Mouse (Mus musculus): Measurements from ENCODE around the gene H2al1h.
"Not testable (repeated sequence)": the region's sequence is repeated elsewhere in the genome, so short reads cannot be mapped to it uniquely, and the experiment has no call there.

H2al1h gene

DNA sequence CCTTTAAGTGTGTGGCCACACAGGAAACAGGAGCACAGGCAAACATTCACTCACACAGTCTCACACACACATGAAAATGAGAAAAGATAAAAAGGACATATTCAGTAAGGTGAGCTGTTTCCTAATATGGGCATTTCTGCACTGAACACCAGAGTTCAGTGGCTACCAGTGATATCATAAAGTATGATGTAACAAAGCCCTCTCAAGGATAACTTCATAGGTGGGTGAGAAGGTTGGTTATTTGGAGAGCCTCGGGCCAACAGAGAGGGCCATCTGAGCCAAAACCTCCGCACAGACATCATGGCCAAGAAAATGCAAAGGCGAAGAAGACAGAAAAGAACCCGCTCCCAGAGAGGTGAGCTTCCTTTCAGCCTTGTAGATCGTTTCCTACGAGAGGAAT lies at the start of gene H2al1h:
H2al1h (plus strand) TSS at position 301 of the 400 bp plus-strand sequence.
- DNase-seq (ENCODE audit: extremely low spot score): not testable (repeated sequence)

DNA sequence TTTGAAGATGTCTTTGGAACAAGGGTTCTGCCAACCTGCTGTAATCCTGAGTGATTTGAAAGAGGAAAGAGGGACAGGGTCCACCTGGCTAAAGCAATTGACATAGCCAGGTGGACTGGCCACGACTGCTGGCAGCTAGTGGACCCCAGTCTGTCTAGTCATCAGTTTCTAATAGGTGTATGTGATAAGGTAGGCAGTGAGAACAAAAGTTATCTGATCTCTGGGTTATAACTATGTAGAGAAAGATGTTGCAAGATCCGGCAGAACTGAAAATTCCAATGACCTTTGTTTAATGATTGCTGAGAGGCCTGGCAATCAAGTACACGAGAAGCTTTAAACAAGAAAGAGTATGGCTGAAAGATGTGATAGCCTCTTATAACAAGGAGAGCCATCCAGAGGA lies 48.1 kb upstream of the H2al1h start:
- DNase-seq (ENCODE audit: extremely low spot score): no peak

DNA sequence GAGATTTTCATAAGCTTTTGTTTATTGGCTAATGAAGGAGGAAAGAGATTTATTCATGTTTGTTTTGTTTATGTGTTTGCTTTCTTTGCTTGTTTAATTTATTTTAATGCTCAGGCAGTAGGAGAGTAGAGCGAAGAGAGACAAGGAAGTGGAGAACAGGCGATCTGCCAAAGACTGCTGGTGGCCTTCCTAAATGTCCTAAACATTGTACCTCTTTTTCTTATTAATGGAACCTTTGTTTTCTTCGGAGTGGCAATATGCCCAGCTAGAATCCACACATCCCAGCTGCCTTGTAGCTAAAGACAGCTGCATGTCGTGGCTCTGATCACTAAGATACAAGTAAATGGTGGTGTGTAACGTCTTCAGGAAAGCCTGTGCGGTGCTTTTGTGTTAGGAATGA lies 44.2 kb upstream of the H2al1h start:
- no peak for DNase-seq (ENCODE audit: extremely low spot score)

DNA sequence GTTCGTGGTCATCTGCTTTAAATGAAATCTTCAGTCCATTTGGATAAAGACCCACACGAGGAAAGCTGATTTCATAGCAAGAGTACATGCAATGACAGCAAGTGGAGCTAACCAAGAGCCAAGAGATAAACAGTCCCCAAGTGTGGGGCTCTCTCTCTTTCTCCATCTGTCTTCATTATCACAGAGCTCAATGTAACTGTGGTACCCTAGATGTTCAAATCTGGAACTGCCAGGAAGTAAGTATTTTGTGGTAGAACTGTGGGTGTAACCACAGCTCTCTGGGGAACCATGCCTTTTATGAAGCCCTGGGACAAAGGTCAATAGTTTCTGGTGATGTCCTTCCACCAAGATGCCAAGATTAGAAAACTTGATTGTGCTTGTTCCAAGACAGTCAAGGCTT lies 40.6 kb upstream of the H2al1h start:
- DNase-seq (ENCODE audit: extremely low spot score): no peak

DNA sequence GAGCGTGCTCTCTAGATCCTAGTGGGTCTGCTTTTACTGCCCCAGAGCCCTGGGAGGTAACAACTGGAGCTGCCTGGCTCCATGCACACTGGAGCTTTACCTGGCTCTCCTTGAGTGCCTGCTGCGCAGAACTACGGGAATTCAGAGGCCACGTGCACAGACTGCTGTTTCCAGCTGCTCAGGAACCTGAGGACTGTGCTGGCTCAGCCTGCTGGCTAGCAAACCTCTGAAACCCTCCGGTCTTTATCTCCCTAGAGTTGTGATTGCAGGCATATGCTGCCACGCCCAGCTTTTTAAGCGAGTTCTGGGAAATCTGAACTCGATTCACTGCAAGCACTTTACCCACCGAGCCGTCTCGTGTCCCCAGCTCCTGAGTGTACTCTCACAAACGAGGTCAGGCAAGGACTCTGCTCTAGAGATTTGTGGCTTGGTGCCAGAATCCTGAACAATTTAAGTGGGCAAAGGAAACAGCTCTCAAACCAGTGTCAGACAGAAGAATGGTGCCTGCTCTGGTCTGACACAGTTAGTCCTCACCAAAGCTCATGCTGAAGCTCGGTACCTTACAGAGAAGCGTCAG lies 32.9 kb upstream of the H2al1h start:
- DNase-seq (ENCODE audit: extremely low spot score): no peak

DNA sequence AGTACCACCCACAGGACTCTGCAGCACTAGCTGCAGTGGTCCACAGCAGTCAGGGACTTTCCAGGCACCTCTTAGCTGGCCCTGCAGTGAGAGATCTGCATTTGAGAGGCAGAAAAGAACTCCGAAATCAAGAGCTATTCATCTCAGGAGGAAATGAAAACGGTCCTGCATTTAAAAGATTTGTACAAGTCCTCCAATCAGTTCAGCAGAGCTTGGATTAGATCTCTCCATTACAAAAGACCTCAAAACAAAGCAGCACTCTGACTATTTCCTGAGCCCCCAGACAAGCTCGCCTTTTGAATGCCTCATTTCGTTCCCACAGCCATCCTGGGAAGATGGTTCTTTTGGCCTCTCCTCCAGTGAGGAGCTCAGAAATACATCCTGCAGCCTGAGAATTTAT lies 32.0 kb upstream of the H2al1h start:
- DNase-seq (ENCODE audit: extremely low spot score): no peak

DNA sequence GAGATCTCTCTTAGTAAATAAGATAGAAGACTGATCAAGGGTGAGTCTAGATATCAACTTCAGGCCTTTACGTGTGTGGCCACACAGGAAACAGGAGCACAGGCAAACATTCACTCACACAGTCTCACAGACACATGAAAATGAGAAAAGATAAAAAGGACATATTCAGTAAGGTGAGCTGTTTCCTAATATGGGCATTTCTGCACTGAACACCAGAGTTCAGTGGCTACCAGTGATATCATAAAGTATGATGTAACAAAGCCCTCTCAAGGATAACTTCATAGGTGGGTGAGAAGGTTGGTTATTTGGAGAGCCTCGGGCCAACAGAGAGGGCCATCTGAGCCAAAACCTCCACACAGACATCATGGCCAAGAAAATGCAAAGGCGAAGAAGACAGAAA lies 22.3 kb upstream of the H2al1h start, which contains the start of gene H2al1a:
H2al1a (plus strand) TSS at position 301 of the 400 bp plus-strand sequence.
- not testable (repeated sequence) for DNase-seq (ENCODE audit: extremely low spot score)

DNA sequence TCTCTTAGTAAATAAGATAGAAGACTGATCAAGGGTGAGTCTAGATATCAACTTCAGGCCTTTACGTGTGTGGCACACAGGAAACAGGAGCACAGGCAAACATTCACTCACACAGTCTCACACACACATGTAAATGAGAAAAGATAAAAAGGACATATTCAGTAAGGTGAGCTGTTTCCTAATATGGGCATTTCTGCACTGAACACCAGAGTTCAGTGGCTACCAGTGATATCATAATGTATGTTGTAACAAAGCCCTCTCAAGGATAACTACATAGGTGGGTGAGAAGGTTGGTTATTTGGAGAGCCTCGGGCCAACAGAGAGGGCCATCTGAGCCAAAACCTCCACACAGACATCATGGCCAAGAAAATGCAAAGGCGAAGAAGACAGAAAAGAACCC lies 19.2 kb upstream of the H2al1h start, which contains the start of gene H2al1b:
H2al1b (plus strand) TSS at position 301 of the 400 bp plus-strand sequence.
- not testable (repeated sequence) for DNase-seq (ENCODE audit: extremely low spot score)

DNA sequence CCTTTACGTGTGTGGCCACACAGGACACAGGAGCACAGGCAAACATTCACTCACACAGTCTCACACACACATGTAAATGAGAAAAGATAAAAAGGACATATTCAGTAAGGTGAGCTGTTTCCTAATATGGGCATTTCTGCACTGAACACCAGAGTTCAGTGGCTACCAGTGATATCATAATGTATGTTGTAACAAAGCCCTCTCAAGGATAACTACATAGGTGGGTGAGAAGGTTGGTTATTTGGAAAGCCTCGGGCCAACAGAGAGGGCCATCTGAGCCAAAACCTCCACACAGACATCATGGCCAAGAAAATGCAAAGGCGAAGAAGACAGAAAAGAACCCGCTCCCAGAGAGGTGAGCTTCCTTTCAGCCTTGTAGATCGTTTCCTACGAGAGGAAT lies 15.9 kb upstream of the H2al1h start, which contains the start of gene H2al1c:
H2al1c (plus strand) TSS at position 301 of the 400 bp plus-strand sequence.
- not testable (repeated sequence) for DNase-seq (ENCODE audit: extremely low spot score)

DNA sequence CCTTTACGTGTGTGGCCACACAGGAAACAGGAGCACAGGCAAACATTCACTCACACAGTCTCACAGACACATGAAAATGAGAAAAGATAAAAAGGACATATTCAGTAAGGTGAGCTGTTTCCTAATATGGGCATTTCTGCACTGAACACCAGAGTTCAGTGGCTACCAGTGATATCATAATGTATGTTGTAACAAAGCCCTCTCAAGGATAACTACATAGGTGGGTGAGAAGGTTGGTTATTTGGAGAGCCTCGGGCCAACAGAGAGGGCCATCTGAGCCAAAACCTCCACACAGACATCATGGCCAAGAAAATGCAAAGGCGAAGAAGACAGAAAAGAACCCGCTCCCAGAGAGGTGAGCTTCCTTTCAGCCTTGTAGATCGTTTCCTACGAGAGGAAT lies 12.8 kb upstream of the H2al1h start, which contains the start of gene H2al1d:
H2al1d (plus strand) TSS at position 301 of the 400 bp plus-strand sequence.
- not testable (repeated sequence) for DNase-seq (ENCODE audit: extremely low spot score)

DNA sequence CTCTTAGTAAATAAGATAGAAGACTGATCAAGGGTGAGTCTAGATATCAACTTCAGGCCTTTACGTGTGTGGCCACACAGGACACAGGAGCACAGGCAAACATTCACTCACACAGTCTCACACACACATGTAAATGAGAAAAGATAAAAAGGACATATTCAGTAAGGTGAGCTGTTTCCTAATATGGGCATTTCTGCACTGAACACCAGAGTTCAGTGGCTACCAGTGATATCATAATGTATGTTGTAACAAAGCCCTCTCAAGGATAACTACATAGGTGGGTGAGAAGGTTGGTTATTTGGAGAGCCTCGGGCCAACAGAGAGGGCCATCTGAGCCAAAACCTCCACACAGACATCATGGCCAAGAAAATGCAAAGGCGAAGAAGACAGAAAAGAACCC lies 9.7 kb upstream of the H2al1h start, which contains the start of gene H2al1e:
H2al1e (plus strand) TSS at position 301 of the 400 bp plus-strand sequence.
- DNase-seq (ENCODE audit: extremely low spot score): not testable (repeated sequence)

DNA sequence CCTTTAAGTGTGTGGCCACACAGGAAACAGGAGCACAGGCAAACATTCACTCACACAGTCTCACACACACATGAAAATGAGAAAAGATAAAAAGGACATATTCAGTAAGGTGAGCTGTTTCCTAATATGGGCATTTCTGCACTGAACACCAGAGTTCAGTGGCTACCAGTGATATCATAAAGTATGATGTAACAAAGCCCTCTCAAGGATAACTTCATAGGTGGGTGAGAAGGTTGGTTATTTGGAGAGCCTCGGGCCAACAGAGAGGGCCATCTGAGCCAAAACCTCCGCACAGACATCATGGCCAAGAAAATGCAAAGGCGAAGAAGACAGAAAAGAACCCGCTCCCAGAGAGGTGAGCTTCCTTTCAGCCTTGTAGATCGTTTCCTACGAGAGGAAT lies 6.4 kb upstream of the H2al1h start, which contains the start of gene H2al1f:
H2al1f (plus strand) TSS at position 301 of the 400 bp plus-strand sequence.
- DNase-seq (ENCODE audit: extremely low spot score): not testable (repeated sequence)

DNA sequence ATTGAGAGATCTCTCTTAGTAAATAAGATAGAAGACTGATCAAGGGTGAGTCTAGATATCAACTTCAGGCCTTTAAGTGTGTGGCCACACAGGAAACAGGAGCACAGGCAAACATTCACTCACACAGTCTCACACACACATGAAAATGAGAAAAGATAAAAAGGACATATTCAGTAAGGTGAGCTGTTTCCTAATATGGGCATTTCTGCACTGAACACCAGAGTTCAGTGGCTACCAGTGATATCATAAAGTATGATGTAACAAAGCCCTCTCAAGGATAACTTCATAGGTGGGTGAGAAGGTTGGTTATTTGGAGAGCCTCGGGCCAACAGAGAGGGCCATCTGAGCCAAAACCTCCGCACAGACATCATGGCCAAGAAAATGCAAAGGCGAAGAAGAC lies 3.3 kb upstream of the H2al1h start, which contains the start of gene H2al1g:
H2al1g (plus strand) TSS at position 301 of the 400 bp plus-strand sequence.
- DNase-seq (ENCODE audit: extremely low spot score): not testable (repeated sequence)

DNA sequence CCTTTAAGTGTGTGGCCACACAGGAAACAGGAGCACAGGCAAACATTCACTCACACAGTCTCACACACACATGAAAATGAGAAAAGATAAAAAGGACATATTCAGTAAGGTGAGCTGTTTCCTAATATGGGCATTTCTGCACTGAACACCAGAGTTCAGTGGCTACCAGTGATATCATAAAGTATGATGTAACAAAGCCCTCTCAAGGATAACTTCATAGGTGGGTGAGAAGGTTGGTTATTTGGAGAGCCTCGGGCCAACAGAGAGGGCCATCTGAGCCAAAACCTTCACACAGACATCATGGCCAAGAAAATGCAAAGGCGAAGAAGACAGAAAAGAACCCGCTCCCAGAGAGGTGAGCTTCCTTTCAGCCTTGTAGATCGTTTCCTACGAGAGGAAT lies 3.1 kb downstream of the H2al1h start, which contains the start of gene H2al1i:
H2al1i (plus strand) TSS at position 301 of the 400 bp plus-strand sequence.
- not testable (repeated sequence) for DNase-seq (ENCODE audit: extremely low spot score)

DNA sequence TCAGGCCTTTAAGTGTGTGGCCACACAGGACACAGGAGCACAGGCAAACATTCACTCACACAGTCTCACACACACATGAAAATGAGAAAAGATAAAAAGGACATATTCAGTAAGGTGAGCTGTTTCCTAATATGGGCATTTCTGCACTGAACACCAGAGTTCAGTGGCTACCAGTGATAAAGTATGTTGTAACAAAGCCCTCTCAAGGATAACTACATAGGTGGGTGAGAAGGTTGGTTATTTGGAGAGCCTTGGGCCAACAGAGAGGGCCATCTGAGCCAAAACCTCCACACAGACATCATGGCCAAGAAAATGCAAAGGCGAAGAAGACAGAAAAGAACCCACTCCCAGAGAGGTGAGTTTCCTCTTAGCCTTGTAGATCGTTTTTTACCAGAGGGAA lies 6.2 kb downstream of the H2al1h start, which contains the start of gene H2al1j:
H2al1j (plus strand) TSS at position 301 of the 400 bp plus-strand sequence.
- DNase-seq (ENCODE audit: extremely low spot score): not testable (repeated sequence)

DNA sequence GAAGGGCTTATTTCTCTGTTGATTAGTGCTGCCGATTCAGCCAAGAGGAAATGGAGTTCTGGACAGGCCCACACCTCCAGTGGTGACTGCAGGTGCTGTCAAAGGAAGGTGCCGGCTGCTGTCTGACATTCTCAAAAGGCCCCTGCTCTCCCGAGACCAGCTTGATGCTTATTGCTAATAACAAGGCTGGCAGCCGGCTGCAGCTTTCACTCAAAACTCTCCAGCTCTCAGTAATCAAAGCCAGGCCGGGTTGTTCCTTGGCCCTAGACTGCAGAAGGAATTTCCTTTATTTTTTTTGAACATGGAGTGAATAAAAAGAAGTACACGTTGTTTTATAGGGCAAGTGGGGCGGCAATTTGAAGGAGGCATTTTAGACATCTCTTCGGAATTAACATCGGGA lies 24.5 kb downstream of the H2al1h start:
- DNase-seq (ENCODE audit: extremely low spot score): no peak

DNA sequence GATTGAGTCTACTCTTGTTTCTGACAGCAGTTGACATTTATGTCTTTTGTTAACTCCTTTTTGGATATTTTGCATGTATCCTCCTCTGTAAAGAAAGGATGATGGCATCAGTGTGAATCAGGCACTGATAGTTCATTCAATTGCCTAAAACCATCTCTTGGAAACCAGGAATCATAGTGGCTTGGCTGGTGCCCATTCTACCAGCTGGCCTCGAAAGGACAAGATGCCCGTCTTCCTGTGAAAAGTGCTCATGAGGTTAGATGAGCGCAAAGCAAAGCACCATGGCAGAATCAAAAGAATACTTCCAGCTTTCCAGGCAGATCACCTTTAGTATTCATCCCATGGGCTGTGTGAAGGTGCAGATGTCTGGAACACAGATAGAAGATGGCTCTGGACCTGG lies 25.5 kb downstream of the H2al1h start:
- DNase-seq (ENCODE audit: extremely low spot score): no peak

DNA sequence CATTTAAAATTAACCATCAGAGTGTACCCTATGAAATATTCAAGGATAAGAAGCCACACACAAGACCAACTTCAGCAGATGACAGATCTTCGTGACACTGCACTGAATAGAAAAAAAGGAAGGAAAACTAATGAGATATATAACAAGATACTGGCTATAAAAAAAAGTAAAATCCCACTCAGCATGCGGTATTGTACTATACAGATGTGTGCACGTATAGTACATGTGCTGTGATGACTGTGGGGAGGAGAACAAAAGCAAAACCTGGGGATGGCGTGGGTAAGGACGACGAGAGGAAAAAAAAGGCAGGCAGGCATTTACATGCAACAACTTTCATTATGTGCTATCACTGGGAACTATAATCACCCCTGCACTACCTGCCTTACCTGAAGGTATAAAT lies 39.5 kb downstream of the H2al1h start:
- DNase-seq (ENCODE audit: extremely low spot score): no peak

DNA sequence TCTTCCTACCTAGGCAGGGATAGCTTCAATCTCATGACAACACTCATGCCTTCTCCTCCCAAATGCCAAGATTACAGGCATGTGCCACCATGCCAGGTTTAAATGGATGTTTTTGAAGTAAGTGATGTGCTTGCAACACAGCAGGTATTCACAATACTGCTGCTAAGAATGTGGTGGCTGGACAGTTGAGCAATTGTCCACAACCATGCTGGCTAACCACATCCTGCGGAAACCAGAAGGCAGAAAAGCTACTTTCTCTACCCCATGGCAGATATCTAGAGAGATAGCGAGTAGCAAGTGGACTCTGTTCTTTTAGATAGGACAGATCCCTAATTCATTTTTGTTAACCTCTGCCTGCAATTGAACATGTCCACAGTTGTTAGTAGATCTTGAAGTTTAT lies 40.0 kb downstream of the H2al1h start:
- DNase-seq (ENCODE audit: extremely low spot score): no peak

DNA sequence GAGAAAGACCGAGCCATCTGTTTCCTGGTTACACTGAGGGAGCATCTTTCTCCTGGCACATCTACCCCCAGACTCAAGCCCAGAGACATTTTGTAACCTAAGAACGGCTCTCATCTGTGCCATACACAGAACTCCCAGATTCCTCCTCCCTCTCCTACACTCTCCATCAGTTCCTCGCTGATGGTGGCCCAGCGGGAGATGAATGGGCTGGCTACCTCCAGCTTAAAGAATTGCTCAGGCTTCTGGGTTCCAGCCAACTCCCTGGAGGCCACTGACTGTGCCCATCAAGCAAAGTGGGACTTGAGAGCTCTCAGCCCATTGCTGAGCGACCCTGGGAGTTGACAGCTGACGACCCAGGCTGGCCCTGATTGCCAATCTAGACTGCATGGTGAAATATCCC lies 42.6 kb downstream of the H2al1h start:
- no peak for DNase-seq (ENCODE audit: extremely low spot score)

DNA sequence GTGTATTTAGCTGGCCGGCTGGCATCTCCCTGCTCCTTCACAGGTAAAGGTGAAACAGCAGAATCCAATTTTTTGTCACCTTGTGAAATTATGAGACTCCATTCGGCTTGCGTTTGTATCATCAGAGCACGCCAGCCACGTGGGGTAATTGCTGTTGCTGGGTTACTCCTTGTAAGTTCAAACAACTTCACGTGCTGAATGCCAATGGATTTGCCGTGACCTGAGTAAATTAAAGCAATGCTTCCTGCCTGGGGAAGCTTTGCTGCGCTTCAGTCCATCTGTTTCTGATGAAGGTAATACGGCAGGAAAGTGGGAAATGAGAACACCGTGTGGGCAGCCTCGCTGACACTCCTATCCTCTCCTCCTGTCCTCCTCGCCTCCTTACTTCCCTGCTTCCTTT lies 43.9 kb downstream of the H2al1h start:
- no peak for DNase-seq (ENCODE audit: extremely low spot score)

All from embryo, embryonic 9.5 days (tissue).